Mouse (Mus musculus): ENCODE measurements around the gene Iqcd.

- TF ChIP-seq POLR2A (IDR thresholded peaks at IDR 0.05; ENCODE audit: insufficient read depth, low read depth, low read length) (no peak), CTCF (IDR thresholded peaks at IDR 0.05; ENCODE audit: insufficient read depth, low read depth, low read length) (no peak)
These were observed 46.8 kb downstream of the Iqcd start for GRCm38 (mm10) chr5:120635633-120636032.
